Mouse (Mus musculus) intestine, embryonic 15.5 days (tissue): ENCODE data around the gene Chek2. TPM values are rescaled to one million over a fixed set of nuclear protein-coding genes. Genes with fewer than 3 reads are reported as not detected.
A peak's percentile ranks its signal among the peaks of the same experiment; 100 is the strongest.
"Not testable (repeated sequence)": the region's sequence is repeated elsewhere in the genome, so short reads cannot be mapped to it uniquely, and the experiment has no call there.

Experiments
- ATAC-seq: fragments of 200-750 bp; cut with Nextera tagmentation; 2 replicates; pipeline ENCODE4 v1.8.0; 2017; ENCODE audit warnings: moderate TSS enrichment, moderate library complexity
- H3K27ac ChIP-seq: fragments of 300-500 bp; sonication (generic); 2 replicates; pipeline ENCODE4 v1.5.1; 2015; ENCODE audit warnings: mild to moderate bottlenecking, inconsistent platforms
- H3K27me3 ChIP-seq: fragments of 300-500 bp; sonication (generic); replicated peaks from 2 replicates; pipeline ENCODE4 v1.6.1; 2015; ENCODE audit warnings: inconsistent platforms
- H3K36me3 ChIP-seq: fragments of 300-500 bp; sonication (generic); 2 replicates; pipeline ENCODE4 v1.6.1; 2015; ENCODE audit warnings: inconsistent platforms
- H3K4me1 ChIP-seq: fragments of 300-500 bp; sonication (generic); replicated peaks from 2 replicates; pipeline ENCODE4 v1.6.1; 2015; ENCODE audit warnings: inconsistent platforms
- H3K4me2 ChIP-seq: fragments of 300-500 bp; sonication (generic); replicated peaks from 2 replicates; pipeline ENCODE4 v1.6.1; 2015; ENCODE audit warnings: mild to moderate bottlenecking, inconsistent platforms
- H3K4me3 ChIP-seq: fragments of 300-500 bp; sonication (generic); replicated peaks from 2 replicates; pipeline ENCODE4 v1.5.1; 2015; ENCODE audit warnings: inconsistent platforms
- H3K9ac ChIP-seq: fragments of 300-500 bp; sonication (generic); 2 replicates; pipeline ENCODE4 v1.6.1; 2015; ENCODE audit warnings: inconsistent platforms
- H3K9me3 ChIP-seq: fragments of 300-500 bp; sonication (generic); 2 replicates; pipeline ENCODE4 v1.6.1; 2016; ENCODE audit warnings: inconsistent platforms
- WGBS: fragments of 180-500 bp; shearing (Covaris S2); methylation state at CpG from one replicate; pipeline ENCODE4 v1.1.7; 2015; 5-methylcytosine and 5-hydroxymethylcytosine counted together
- polyA plus RNA-seq: library from polyadenylated mRNA; unstranded; fragments of >200 nt; fragmentation: Nextera tagmentation; extraction: Ambion mirVana; gene quantifications from 2 replicates; pipeline ENCODE4 v1.2.1, GENCODE M21; 2015

Gene Chek2
- polyA plus RNA-seq, 1 experiment from 2014 or later = 35.7 TPM

DNA sequence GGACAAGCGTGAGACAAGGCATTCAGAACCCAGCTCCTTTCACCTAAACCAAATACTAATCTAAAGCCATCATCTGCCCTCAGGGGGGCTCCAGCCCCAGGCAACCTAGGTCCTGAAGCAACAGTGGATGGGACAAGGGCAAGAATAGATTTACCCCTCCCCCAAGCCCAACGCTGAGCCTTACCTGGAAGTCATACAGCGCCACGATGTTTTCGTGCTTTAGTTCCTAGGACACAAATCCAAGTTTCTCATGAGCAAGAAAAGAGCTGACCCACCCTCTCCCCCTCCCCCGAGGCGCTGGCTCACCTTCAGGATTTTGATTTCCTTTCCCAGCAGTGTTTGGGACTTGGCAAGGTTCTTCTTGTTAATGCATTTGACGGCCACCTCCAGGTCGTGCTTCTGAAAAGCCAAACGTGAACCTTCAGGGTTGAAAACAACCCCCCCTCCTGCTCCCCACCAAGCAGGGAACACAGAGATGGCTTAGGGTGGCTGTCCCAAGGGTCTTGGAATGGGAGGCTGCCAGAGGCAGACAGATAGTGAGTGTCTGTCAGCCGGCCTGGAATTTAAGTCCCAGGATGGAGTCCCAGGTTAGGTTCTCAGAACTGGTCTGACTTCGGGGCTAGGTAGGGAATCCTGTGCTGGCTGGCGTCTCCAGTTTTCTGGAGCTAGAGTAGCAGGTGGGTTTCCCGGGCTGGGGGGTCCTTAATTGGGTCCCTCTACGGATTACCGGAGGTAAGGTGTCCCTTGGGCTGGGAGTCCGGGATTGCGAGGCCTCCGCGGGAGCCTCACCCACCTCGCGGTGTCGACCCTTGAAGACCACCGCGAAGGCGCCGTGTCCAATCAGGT lies 30.7 kb upstream of the Chek2 start:
- Histone ChIP-seq H3K27me3 (no peaks in the 10 kb centered on the region), H3K4me2 (peak overlapping the region; percentile 90), H3K4me1 (peaks cover 22% of the 10 kb centered on the region), H3K9me3 (no peaks in the 10 kb centered on the region), H3K27ac (peak overlapping the region; percentile 86), H3K4me3 (peak overlapping the region; percentile 96), H3K36me3 (0 out of 2 replicates have a peak, but pooled peaks cover 2% of the 10 kb centered on the region), H3K9ac (peak overlapping the region; percentile 96)
- under 1% methylated on average over 27 of the region's 27 CpGs for WGBS
- ATAC-seq = 0 out of 2 replicates have a peak, but pooled peaks have one; percentile 1

GRCm38 (mm10) chr5:110809667-110810325 lies 30.0 kb upstream of the Chek2 start, which contains the start of gene Ulk1:
TSS of gene Ulk1 (minus strand) at chr5:110810097.
- Histone ChIP-seq H3K4me2 (peak within 1 kb of the TSS; percentile 90), H3K27ac (peak within 1 kb of the TSS; percentile 86), H3K27me3 (no peaks in the 10 kb centered on the region), H3K9ac (peak within 1 kb of the TSS; percentile 96), H3K4me3 (peak within 1 kb of the TSS; percentile 96), H3K36me3 (no peaks in the 10 kb centered on the region), H3K9me3 (no peaks in the 10 kb centered on the region), H3K4me1 (peaks cover 22% of the 10 kb centered on the region)
- peak; percentile 97 for ATAC-seq
- WGBS = under 1% methylated on average over 80 of the region's 80 CpGs

GRCm38 (mm10) chr5:110824421-110824820 lies 15.4 kb upstream of the Chek2 start:
- no peaks in the 10 kb centered on the region for H3K9me3 ChIP-seq
- H3K27ac ChIP-seq = no peak overlapping the region
- H3K4me1 ChIP-seq = no peaks in the 10 kb centered on the region
- 77% methylated on average over 4 of the region's 4 CpGs for WGBS
- no peaks in the 10 kb centered on the region for H3K36me3 ChIP-seq
- no peak overlapping the region for H3K4me2 ChIP-seq
- no peak overlapping the region for H3K4me3 ChIP-seq
- ATAC-seq = peak; percentile 46
- H3K9ac ChIP-seq = no peak overlapping the region
- H3K27me3 ChIP-seq = no peaks in the 10 kb centered on the region

GRCm38 (mm10) chr5:110826781-110827495 lies 12.8 kb upstream of the Chek2 start:
- Histone ChIP-seq H3K4me2 (0 out of 2 replicates have a peak overlapping the region, but pooled peaks have one; percentile 5), H3K4me3 (no peak overlapping the region), H3K9ac (no peak overlapping the region), H3K9me3 (no peaks in the 10 kb centered on the region), H3K27me3 (no peaks in the 10 kb centered on the region), H3K4me1 (no peaks in the 10 kb centered on the region), H3K36me3 (no peaks in the 10 kb centered on the region), H3K27ac (peak overlapping the region; percentile 73)
- 49% methylated on average over 8 of the region's 8 CpGs for WGBS
- peak; percentile 81 for ATAC-seq

GRCm38 (mm10) chr5:110827576-110827975 lies 12.2 kb upstream of the Chek2 start:
- Histone ChIP-seq H3K36me3 (no peaks in the 10 kb centered on the region), H3K4me3 (no peak overlapping the region), H3K4me2 (peak overlapping the region; percentile 7; the same call in 1 of the 2 replicates), H3K9ac (no peak overlapping the region), H3K4me1 (no peaks in the 10 kb centered on the region), H3K27me3 (no peaks in the 10 kb centered on the region), H3K27ac (peak overlapping the region; percentile 73), H3K9me3 (no peaks in the 10 kb centered on the region)
- 55% methylated on average over 5 of the region's 5 CpGs for WGBS
- peak; percentile 58 for ATAC-seq

- Histone ChIP-seq H3K4me3 (no peak overlapping the region), H3K27ac (no peak overlapping the region), H3K27me3 (no peaks in the 10 kb centered on the region), H3K9ac (no peak overlapping the region), H3K4me1 (no peaks in the 10 kb centered on the region), H3K4me2 (no peak overlapping the region), H3K36me3 (no peaks in the 10 kb centered on the region), H3K9me3 (no peaks in the 10 kb centered on the region)
- ATAC-seq = no peak
- WGBS = 92% methylated on average over 5 of the region's 5 CpGs
These were observed 8.6 kb upstream of the Chek2 start for GRCm38 (mm10) chr5:110831036-110831720.

DNA sequence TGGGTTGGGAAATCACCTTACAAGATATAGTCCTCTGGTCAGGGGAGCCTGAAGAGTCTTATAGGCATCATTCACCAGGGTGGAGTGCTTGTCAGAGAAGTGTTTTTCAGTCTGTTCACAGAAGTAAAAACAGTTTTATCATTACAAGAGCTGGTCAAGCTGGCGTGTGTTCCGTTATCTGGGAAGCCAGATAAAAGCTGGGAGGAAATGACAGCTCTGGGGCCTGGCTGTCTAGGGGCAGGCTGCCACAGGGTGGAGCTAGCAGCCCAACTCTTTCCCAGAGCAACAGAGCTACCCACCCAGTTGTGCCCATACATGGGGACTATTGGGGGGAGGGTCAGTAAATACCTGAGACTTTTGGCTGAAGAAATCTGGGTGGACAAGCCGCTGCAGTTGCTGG lies 3.8 kb upstream of the Chek2 start:
- Histone ChIP-seq H3K36me3 (no peaks in the 10 kb centered on the region), H3K27ac (no peak overlapping the region), H3K9me3 (no peaks in the 10 kb centered on the region), H3K27me3 (no peaks in the 10 kb centered on the region), H3K9ac (no peak overlapping the region), H3K4me2 (no peak overlapping the region), H3K4me3 (no peak overlapping the region), H3K4me1 (peaks cover 10% of the 10 kb centered on the region)
- ATAC-seq = no peak; the same call in 1 of the 2 replicates
- 14% methylated on average over 3 of the region's 3 CpGs for WGBS

DNA sequence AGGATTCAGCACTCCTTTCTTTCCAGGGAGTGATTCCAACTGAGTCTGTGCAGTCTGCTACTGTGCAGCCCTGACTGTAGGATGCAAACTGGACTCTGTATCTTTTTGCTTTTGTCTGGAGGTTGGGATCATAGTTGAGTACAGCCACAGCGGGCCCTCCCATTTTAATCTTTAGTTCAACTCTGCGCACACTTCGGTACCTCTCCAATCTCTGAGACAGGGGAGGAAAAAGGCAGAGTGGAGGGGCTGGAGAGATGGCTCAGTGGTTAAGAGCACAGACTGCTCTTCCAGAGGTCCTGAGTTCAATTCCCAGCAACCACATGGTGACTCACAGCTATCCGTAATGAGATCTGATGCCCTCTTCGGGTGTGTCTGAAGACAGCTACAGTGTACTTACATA lies 1.8 kb upstream of the Chek2 start:
- H3K4me1 ChIP-seq, H3K4me2 ChIP-seq, H3K27ac ChIP-seq, H3K36me3 ChIP-seq, H3K27me3 ChIP-seq, H3K9ac ChIP-seq, H3K9me3 ChIP-seq, H3K4me3 ChIP-seq, ATAC-seq: not testable (repeated sequence)
- 89% methylated on average over 5 of the region's 5 CpGs for whole genome bisulfite sequencing

GRCm38 (mm10) chr5:110839038-110839677 lies 621 bp upstream of the Chek2 start:
- Histone ChIP-seq H3K4me2 (peak overlapping the region; percentile 87), H3K27me3 (no peaks in the 10 kb centered on the region), H3K9ac (peak overlapping the region; percentile 70), H3K4me3 (peak overlapping the region; percentile 66), H3K27ac (peak overlapping the region; percentile 82), H3K36me3 (peaks cover 5% of the 10 kb centered on the region; the same call in 1 of the 2 replicates), H3K9me3 (no peaks in the 10 kb centered on the region), H3K4me1 (peaks cover 10% of the 10 kb centered on the region)
- peak; percentile 75 for ATAC-seq
- 4% methylated on average over 28 of the region's 28 CpGs for WGBS

GRCm38 (mm10) chr5:110840465-110840864 lies 686 bp downstream of the Chek2 start:
- Histone ChIP-seq H3K4me3 (peak overlapping the region; percentile 66), H3K27ac (peak overlapping the region; percentile 84), H3K4me1 (peaks cover 10% of the 10 kb centered on the region), H3K27me3 (no peaks in the 10 kb centered on the region), H3K9me3 (no peaks in the 10 kb centered on the region), H3K4me2 (peak overlapping the region; percentile 87), H3K9ac (peak overlapping the region; percentile 56), H3K36me3 (peaks cover 9% of the 10 kb centered on the region)
- WGBS = 14% methylated on average over 4 of the region's 4 CpGs
- ATAC-seq = no peak
